In genomic region chr3:19451022-19451421, GRCm38 (mm10) we compare ENCODE assay signal across 8 mouse cellular contexts.
DNase-seq lines count a peak whose midpoint lies in the region; ATAC-seq lines count a peak whose summit lies in the region.

No protein-coding gene starts in this region.

- H3K4me1 ChIP-seq in heart, embryonic 11.5 days (ENCODE audit: control insufficient read depth, insufficient read depth, low read length): no peaks in the 10 kb centered on the region

- 31% methylated on average over 3 of the region's 3 CpGs for WGBS in heart, embryonic 11.5 days (ENCODE audit: insufficient replicate concordance)

- no peaks in the 10 kb centered on the region for H3K27me3 ChIP-seq in heart, embryonic 11.5 days (ENCODE audit: control insufficient read depth, insufficient read depth, low read length)

- no peaks in the 10 kb centered on the region for H3K9me3 ChIP-seq in heart, embryonic 11.5 days (replicated peaks; ENCODE audit: control insufficient read depth, low read length)

- no peak for ATAC-seq in heart, embryonic 11.5 days (replicated peaks; ENCODE audit: insufficient number of reproducible peaks, low FRiP score, low TSS enrichment)
- ATAC-seq in granulocyte monocyte progenitor cell, adult 5-6 weeks (replicated peaks; ENCODE audit: poor library complexity, severe bottlenecking): peak; percentile 97

- intact Hi-C loops in left cerebral cortex, postnatal 4 days (cut with DNase I): loop anchor here (2.0 kb wide), 1 partner anchor 42 kb away; no protein-coding TSS in a partner anchor

- no peaks in the 10 kb centered on the region for H3K36me3 ChIP-seq in heart, embryonic 11.5 days (ENCODE audit: control insufficient read depth, insufficient read depth, low read length)

- DNase-seq in heart, adult 18-20 months: peak; percentile 51 to 69
- peak; percentile 62 for DNase-seq in T-cell, adult 2 months (ENCODE audit: low spot score)
- DNase-seq in lung, postnatal 10 days: peak; percentile 67
- no peak for DNase-seq in frontal cortex, postnatal 25 days (ENCODE audit: low spot score in 2 of 2)
- no peak for DNase-seq in left cerebral cortex, postnatal 4 days
- no peak for DNase-seq in right cerebral cortex, postnatal 25 days

- H3K9ac ChIP-seq in heart, embryonic 11.5 days (ENCODE audit: low read depth, low read length): no peak overlapping the region

- no peak overlapping the region for H3K27ac ChIP-seq in heart, embryonic 11.5 days (ENCODE audit: low read depth, low read length)

- H3K4me2 ChIP-seq in heart, embryonic 11.5 days: no peak overlapping the region

- no peak overlapping the region for H3K4me3 ChIP-seq in heart, embryonic 11.5 days (ENCODE audit: low read depth, low read length)

Comparison
In these comparisons a context has a peak if more than half of its experiments do, and no peak if none do; other contexts are left out.
1. DNase-seq: peak in heart, adult 18-20 months (2 of 2), T-cell, adult 2 months (single experiment) and lung, postnatal 10 days (single experiment); none in frontal cortex, postnatal 25 days (0 of 2), left cerebral cortex, postnatal 4 days (single experiment) and right cerebral cortex, postnatal 25 days (single experiment).